Mouse (Mus musculus): ENCODE measurements around the gene Rtp3.

Rtp3 gene

DNA sequence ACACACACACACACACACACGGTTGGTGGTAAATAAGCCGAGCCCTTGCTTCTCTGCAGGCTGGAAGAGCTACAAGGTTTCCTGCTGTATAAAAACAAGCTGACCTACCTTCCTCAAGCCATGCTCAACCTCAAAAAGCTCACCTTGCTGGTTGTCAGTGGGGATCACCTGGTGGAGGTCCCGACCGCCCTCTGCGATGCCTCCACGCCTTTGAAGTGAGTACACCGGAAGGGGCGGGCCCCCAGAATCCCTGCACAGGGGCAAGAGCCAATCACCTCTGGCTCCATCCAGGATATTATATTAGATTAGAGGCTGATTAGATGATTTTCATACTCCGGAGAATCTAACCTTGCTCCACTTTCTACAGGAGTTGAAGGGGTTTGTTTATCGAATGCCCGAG lies 11.0 kb downstream of the Rtp3 start:
- DNase-seq (ENCODE audit: low read depth, low spot score) = no peak

DNA sequence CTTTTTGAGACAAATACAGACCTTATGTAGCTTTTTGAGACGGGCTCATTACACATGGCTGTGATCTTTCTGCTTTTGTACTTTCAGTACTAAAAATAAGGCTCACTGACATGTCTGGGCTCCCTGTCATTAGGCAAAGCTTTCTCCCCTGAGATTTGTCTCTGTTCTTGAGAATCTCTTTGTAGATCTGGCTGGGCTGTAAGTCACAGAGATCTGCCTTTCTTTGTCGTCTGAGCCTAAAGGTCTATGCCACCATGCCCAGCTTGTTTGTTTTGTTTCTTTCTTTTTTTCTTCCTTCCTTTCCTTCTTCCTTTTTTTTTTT lies 24.5 kb downstream of the Rtp3 start:
- no peak for DNase-seq (ENCODE audit: low read depth, low spot score)

DNA sequence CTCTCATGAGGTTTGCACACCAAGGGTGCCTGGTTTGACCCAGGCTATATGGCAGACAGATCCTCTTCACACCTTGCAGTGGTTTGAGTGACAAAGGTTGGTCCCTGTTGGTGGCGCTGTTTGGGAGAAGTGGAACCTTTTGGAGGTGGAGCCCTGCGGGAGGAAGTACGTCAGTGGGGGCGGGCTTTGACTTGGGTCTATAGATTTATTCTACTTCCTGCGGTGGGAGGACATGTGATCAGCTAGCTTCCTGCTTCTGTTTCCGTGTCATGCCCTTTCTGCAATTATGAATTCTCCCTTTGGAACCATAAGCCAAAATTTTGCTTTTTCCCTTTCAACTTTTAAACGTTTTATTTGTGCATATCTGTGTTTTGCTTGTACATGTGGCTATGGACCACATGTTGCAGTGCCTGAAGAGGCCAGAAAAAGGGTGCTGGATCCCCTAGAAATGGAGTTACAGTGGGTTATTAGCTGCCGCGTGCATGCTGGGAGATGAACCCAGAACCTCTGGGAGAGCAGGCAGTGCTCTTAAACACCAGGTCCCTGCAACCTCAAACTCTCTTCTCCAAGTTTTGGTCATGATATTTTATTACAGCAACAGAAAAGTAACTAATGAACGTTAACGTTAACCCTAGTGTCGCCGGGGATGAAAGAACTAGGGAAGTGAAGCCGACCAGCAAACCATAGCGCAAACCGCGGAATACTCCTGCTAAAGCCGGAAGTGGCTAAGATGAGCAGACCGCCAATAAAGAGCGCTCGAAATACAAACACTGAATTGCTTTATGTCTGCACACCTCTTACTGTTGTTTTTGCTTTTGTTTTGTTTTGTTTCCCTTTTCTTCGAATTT lies 25.1 kb downstream of the Rtp3 start:
- no peak for DNase-seq (ENCODE audit: low read depth, low spot score)

DNA sequence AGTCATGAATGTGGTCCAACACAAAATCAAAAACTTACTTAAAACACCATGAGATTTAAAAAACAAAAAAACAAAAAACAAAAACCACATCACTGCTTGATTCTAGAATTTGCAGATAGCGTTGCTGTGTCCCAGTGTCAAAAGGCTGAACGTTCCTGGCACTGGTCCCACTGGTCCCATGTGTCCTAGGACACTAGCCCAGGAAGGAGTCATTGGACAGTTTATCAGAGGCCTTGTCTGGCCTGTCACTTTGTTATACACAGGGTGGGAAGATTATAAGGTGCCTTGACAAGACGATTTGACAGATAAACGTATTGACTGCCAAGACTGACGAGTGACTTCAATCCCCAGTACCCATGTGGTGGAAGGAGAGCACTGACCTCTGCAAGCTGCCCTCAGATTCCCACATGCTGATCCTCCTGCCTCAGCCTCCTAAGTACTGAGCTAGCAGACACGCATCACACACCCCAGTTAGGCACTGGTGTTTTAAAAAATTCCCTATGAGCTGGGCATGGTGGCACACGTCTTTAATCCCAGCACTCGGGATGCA lies 26.7 kb downstream of the Rtp3 start:
- no peak for DNase-seq (ENCODE audit: low read depth, low spot score)

DNA sequence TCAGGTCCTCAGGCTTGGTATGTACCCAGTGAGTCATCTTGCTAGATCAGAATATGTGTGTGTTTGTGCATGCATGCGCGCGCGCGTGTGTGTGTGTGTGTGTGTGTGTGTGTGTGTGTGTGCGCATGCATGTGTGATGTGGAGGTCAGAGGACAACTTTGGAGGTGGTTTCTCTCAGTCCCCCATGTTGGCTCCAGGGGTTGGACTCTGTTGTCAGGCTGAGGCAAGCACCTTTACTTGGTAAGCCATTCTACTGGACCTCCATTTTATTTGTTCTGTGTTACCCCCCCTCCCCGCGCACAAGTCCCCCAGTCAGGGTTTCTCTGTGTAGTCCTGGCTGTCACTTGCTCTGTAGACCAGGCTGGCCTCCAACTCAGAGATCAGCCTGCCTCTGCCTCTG lies 29.0 kb downstream of the Rtp3 start:
- DNase-seq (ENCODE audit: low read depth, low spot score) = no peak

DNA sequence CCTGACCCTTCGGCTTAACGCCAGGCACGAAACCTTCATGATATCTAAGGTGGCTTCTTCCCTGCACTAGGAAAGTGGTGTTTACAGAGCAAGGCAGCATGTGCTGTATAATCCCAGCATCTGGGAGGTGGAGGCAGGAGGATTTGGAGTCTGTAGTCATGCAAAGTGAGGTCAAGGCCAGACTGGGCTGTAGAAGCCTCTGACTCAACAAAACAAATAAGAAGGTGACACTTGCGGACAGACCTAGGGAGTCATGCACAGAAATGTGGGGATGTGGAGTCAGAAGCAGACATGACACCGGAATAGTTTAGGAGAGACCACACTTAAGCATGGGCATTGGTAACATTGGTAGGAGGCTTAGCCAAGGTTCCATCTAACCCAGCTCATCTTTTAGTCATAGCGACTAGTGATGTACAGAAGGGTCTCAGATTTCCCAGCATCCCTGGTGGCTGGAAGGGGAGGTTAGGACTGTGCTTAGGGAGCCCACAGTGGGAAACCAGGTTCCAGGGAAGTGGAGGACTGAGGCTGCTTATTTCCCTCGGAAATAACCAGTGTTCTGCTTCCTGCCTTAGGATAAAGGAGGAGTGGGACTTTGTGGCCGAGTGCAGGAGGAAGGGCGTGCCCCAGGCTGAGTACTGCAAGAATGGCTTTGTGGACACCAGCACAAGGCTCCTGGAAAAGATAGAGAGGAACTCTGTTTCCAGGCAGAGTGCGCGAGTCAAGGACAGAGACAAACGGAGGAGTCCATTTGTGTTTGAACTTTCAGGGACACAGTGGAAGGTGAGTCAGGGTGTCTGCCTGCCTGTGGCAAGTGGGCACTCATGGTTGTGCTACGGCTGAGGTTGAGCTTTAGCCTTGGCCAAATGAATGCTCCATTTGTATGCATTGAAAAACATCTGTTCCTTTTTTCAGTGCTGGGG lies 29.9 kb downstream of the Rtp3 start:
- no peak for DNase-seq (ENCODE audit: low read depth, low spot score)

DNA sequence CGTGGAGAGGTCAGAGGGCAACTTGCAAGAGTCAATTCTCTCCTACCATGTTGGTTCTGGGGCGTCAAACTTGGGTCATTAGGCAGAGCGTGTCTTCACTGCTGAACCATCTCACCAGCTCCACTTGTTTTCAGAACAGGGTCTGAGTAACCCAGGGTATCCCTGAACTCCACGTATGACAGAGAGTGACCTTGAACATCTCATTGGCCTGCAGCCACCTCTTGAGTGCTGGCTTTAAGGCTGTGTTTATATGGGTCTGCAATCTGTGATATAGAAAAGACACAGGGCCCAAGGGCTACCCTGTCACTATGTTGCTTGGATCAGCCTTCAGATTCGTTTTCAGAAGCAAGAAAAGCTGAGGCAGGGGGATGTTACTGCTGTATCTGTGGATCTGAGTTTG lies 30.7 kb downstream of the Rtp3 start:
- DNase-seq (ENCODE audit: low read depth, low spot score) = no peak

DNA sequence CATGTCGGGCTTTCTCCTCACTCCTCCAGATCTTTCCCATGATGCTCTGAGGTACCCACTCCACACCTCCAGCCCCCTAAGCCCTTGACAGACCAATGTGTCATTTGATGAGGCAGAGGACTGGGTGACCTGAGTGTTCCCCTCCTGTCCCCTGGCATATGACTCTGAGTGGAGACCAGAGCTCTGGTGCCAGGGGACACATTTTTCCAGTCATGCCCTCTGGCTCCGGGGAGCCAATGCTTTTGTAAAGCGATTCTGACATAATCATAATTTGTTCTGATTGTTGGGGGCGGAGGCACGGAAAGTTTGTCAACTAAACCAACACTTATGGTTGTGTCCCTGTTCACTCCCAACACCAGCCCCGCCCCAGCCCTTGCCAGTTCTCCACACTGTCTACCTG lies 34.4 kb downstream of the Rtp3 start:
- DNase-seq (ENCODE audit: low read depth, low spot score) = no peak

DNA sequence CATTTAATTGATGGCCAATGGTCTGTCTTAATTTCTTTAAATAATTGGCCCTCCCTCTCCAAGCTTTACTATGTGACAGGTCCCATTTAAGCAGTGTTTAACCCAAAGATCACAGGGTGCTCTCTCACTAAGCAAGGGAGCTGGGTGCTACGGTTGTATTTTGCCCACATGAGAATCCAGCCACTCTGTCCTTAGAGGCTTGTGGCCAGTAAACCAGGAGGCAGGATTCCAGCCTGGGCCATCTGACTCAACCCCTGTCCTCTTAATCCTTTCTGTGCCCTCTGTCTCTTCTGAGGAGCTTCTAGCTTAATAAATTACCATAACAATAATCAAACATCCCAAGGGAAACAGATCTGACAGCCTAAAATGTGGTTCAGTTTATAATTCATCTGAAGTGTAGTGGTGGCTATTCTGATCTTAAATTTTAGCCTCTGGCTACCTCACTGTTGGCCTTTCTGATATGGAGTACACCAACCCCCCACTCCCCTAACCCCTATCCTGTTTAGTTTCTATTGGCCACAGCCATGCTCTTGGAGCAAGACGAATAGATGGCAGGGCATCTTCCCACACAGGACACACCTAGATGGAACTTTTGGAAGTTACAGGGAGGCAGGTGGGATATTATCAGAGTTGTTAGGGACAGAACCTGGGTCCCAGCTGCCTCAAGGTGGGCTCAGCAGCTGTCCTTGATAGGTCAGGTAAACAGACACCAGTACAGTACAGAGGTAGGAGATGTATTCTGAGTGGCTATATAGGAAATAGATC lies 35.5 kb downstream of the Rtp3 start:
- no peak for DNase-seq (ENCODE audit: low read depth, low spot score)

DNA sequence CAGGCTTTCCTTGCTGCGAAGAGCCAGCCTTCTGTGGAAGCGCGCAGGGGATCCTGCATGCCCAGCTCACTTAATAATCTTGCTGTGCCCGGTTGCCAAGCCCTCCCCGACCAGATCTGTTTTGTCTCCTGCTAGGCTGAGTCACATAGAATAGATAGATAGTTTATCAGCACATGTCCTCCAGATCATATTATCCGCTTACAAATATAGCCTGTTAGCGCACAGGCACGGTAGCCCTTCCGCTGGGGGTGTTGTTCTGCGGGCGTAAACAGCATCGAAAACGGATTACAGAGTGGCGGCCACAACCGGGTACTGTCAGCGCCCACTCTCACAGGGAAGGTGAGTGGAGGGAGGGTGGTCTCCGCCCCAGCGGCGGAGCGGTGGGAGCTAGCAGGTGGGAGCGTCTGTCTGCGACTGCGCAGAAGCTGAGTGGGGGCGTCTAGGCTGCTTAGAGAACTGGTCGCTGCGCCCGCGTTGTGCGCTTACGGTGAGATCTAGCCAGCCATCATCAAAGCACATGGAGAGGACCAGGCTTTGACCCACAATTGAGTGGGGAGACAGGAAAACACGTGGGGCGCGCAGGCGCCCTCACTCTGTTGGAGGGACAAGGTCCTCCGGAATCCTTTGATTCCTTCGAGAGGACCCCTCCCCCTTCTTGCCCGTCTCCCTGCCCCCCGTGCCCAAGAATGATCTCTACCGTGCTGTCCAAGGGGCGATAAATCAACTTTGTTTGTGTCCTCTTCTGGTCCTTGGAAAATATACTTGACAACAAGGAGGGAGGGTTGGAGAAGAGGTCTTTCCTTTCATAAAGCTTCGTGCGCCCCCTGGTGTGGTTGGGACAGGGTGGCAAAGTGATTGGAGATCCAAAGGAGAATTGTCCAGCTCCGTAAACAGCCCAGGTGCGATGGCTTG lies 36.6 kb downstream of the Rtp3 start:
- peak; percentile 54 for DNase-seq (ENCODE audit: low read depth, low spot score)

DNA sequence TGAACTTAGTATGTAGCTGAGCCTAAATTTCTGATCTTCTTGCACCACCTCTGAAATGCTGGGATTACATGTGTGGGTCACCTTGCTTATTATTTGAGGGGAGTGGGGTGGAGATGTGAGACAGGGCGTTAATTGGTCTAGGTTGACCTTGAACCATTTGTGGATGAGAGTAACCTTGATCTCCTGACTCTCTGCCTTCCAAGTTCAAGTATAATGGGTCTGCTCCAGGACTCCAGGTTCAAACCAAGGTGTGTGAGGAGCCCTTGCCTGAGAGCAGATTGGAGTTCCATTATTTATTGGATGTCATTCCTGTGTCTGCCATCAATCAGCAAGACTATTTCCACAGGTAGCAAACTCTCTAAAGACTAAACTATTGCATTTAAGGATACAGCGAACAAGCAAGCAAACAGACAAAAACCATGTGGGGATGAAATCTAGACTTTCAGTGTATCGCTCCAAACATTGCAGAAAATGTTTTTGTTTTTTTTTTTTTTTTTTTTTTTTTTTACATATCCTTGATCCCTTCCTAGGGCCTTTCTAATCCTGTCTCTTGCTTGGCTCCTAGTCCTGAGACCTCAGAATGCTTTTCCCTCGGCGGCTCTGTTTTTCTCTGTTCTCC lies 37.3 kb downstream of the Rtp3 start:
- DNase-seq (ENCODE audit: low read depth, low spot score) = no peak

DNA sequence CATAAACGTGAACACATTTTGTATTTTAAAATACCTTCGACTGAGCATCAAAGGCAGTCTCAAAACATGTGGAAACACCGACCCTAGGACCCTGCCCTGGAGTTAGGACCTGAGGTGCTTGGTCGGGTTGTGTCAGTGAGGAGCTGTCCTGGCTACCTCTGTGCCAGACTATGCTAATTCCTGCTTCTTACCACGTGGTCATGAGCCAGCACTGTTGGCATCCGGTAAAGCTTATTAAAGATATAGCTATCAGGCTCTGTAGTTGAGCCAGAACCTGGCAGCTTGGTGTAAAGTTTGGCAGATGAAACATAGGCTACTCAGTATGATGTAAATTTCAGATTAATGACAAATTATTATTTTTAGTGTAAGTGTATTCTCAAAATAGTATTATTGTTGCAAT lies 38.0 kb downstream of the Rtp3 start:
- no peak for DNase-seq (ENCODE audit: low read depth, low spot score)

DNA sequence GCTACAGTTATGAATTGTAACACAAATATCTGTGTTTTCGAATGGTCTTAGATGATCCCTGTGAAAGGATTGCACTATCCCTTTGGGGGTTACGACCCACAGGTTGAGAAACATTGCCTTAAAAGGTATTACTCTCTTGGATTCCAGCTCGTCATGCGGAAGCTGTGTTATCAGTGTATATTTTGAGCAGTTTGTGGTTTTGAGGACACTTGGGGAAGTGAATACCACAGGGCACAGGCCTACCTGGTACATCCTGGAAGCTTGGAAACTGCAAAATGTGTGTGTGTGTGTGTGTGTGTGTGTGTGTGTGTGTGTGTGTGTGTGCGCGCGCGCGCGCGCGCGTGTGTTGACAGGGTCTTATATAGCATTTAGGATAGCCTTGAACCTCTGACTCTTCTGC lies 38.5 kb downstream of the Rtp3 start:
- DNase-seq (ENCODE audit: low read depth, low spot score) = no peak

DNA sequence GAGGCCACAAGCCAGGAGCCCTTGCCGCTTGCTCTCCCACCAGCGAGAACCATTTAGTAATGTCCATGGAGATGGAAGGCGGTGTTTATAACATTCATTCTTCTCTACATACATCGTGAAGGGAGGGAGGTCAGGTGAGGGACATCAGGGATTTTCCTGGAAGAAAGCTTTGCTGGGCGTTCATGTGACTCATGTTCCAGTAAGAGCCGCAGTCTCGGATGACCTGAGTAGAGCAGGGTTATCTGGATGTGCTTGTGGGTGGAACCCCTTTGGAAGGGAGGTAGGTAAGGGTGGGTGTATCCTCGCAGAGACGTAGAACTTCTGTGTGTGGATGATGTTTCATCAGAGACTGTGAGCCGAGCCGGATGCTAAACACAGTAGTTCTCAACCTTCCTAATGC lies 39.0 kb downstream of the Rtp3 start, which contains the start of gene Lrrc2:
TSS of gene Lrrc2 (plus strand) at position 149 of the 400 bp plus-strand sequence.
- DNase-seq (ENCODE audit: low read depth, low spot score) = no peak

DNA sequence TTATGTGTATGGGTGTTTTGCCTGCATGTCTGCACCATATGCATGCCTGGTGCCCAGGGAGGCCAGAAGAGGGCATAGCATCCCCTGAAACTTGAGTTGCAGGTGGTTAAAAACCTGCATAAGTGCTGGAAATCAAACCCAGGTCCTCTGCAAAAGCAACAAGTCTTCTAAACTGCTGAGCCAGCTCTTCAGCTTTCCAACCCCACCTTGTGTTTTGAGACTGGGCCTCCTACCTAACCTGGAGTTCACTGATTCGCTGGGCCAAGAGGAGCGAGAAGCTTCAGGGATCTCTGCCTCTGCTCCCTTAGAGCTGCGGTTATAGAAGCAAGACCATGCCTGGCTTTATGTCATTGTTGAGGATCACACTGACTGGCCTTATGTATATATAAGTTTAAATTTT lies 40.3 kb downstream of the Rtp3 start:
- no peak for DNase-seq (ENCODE audit: low read depth, low spot score)

DNA sequence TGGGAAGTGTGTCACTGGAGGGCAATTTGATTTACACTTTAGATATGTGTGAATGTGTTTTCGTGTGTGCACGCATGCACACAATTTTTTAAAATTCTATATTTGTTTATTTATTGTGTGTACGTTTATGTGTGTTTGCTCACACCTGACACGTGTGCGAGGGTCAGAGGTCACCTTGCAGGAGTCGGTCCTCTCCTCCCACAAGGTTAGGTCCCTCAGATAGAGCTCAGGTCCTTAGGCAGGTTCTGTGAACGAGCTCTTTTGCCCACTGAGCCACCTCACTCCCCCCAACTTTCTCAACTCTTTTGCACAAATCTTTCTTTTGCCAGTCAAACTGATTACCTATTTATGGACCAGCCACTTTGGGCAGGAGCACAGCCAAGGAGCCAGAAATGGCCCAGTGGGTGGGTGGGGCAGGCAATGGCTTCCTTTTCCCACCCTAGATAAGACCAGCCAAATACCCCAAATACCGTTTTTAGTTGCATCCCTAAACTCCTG lies 41.5 kb downstream of the Rtp3 start:
- DNase-seq (ENCODE audit: low read depth, low spot score) = no peak

DNA sequence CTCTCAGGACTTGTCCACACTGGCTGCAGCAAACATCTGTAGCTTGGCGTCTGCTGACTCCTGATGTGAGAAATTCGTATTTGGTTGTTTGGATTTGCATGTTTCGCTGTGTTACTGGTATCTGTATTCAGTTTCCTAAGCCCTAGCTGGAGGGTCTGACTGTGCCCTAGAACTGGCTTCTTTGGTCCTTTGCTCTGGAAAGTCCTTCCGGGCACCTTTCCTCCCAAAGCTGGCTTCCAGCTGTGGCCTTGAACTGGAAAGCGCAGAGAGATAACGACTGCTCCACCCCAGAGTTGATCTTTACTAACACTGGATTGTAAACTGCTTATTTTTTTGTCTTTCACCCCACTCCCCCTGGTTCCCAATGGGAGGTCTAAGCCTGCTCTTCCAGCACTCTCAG lies 42.5 kb downstream of the Rtp3 start:
- DNase-seq (ENCODE audit: low read depth, low spot score) = no peak

DNA sequence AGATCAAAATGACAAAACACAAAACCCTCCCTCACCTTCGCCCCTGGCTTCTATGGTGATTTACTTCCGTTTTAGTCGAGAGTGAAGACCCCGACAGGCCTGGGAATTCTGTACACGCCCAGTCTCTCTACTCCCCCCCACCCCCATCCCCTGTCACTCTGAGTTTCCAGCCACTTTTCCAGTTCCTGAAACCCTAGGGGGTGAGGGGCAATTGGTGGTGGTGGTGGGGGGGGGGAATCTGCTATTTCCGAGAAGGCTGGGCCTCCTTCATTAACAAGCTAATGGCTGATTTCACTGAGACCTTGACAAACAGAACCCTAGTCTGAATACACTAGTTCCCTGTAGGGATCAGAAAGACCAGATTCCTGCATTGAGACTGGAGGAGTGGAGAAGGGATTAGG lies 43.1 kb downstream of the Rtp3 start:
- no peak for DNase-seq (ENCODE audit: low read depth, low spot score)

DNA sequence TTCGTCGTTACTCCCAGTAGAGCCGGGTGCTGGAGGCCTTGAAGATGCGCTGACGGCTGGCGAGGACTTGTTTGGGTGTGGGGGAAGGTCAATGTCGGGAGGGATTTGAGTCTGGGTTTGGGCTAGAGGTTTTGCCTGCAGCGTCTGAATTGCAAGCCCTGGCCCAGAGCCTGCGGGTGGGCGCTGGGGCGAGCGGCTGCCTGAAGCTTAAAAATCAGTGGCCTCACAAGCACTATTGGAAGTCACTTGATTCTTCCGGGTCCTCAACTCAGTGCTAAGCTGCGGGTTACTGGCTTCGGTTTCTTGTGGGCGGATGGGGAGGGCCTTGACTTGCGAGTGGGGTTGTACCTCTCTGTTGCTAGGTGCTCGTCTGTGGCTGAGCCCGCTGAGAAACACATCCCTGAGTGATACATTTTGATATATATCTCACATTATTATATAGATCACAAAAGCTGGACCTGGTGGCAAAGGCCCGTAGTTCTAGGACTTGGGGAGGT lies 43.8 kb downstream of the Rtp3 start:
- DNase-seq (ENCODE audit: low read depth, low spot score) = no peak

DNA sequence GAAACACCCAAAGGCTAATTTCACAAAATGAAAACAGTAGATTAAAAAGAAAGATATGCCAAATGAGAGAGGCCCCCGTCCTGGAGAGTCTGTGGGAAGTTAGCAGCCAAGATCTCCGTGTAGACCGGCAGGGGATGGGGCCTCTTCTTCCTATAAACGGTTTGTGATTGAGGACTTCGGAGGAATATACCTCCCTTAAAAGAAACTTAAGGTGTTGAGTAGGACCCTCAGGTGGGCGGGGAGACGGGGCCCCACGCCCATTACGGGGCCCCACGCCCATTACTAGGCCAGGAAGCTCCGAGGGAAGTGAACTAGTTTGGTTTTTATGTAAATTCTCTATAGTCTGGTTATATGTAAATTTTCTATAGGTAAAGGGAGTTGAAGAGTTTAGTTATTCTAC lies 44.5 kb downstream of the Rtp3 start, which contains the start of gene Tdgf1:
TSS of gene Tdgf1 (minus strand) at position 233 of the 400 bp plus-strand sequence.
- no peak for DNase-seq (ENCODE audit: low read depth, low spot score)

Data from embryo, embryonic 11.5 days (tissue).